ENCODE assay signal across 28 mouse cellular contexts in the genomic region with DNA sequence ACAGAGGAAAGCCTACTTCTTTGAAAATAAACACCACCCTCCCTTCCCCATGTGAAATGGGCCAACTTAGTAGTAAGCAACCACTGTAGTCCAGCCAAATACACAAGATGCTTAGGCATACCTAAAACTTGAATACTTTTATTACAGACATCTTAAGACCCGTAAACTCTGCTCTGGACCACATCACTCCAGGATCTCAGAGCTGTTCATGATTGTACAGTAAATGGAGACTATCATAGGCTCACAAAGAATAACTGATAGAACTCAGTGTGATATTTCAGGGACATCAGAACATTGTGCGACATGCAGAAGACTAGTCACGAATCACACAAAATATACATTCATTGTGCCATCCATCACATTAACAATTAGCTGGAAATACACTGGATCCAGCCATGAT. TPM values are rescaled to one million over a fixed set of nuclear protein-coding genes. Genes with fewer than 3 reads are reported as not detected.
"Had no signal": no experiment of that assay in that cellular context is flagged by ENCODE, and none has a peak within 500 bp of the region (broad histone marks: within the 10 kb centered on the region; RNA-seq: fewer than 3 reads in every experiment).

No protein-coding gene starts in this region.

- ATAC-seq: intestine, embryonic 15.5 days; midbrain, embryonic 15.5 days had no signal

- H3K4me2 ChIP-seq: intestine, embryonic 15.5 days; liver, embryonic 13.5 days; midbrain, embryonic 12.5 days; midbrain, embryonic 15.5 days had no signal

- H3K27ac ChIP-seq: intestine, embryonic 15.5 days; liver, embryonic 13.5 days; midbrain, embryonic 12.5 days; midbrain, embryonic 15.5 days; stomach, postnatal 0 days had no signal

- H3K9me3 ChIP-seq: intestine, embryonic 15.5 days; liver, embryonic 13.5 days; midbrain, embryonic 12.5 days; midbrain, embryonic 15.5 days had no signal

- H3K36me3 ChIP-seq: intestine, embryonic 15.5 days; liver, embryonic 13.5 days; midbrain, embryonic 12.5 days; midbrain, embryonic 15.5 days had no signal

- H3K4me3 ChIP-seq: intestine, embryonic 15.5 days; liver, embryonic 13.5 days; midbrain, embryonic 12.5 days; midbrain, embryonic 15.5 days; myocyte had no signal

- DNase-seq: kidney, adult 18-20 months; kidney, adult 9 months; kidney, postnatal 14 days; kidney, postnatal 4 days; left cerebral cortex, postnatal 4 days; liver, embryonic 13.5 days; lung, adult 2 months; lung, postnatal 14 days; lung, postnatal 4 days; right cerebral cortex, adult 18-20 months; right cerebral cortex, postnatal 14 days; right cerebral cortex, postnatal 4 days; thymus, adult 2 months; thymus, postnatal 14 days had no signal

- H3K9ac ChIP-seq: intestine, embryonic 15.5 days; liver, embryonic 13.5 days; midbrain, embryonic 12.5 days; midbrain, embryonic 15.5 days had no signal

RNA-seq across cellular contexts. Expression of a gene that starts 2.6 kb away (rescaled TPM):
- total RNA-seq: layer of hippocampus, adult 18-20 months; layer of hippocampus, postnatal 14 days; left cerebral cortex, adult 8-10 months; left cerebral cortex, postnatal 14 days; left cerebral cortex, postnatal 4 days; liver, adult 2 months; megakaryocyte-erythroid progenitor cell, adult 5-6 weeks; monocyte, adult 5-6 weeks; neutrophil, adult 5-6 weeks had no signal

RNA-seq across cellular contexts. Expression of a gene that starts 9.2 kb away (rescaled TPM):
- total RNA-seq: layer of hippocampus, adult 18-20 months; layer of hippocampus, postnatal 14 days; left cerebral cortex, adult 8-10 months; left cerebral cortex, postnatal 14 days; left cerebral cortex, postnatal 4 days; monocyte, adult 5-6 weeks; neutrophil, adult 5-6 weeks had no signal

RNA-seq across cellular contexts. Expression of a gene that starts 21.8 kb away (rescaled TPM):
- total RNA-seq: layer of hippocampus, adult 18-20 months; layer of hippocampus, postnatal 14 days; left cerebral cortex, adult 8-10 months; left cerebral cortex, postnatal 14 days; left cerebral cortex, postnatal 4 days; megakaryocyte progenitor cell, adult 5-6 weeks; megakaryocyte-erythroid progenitor cell, adult 5-6 weeks; monocyte, adult 5-6 weeks; neutrophil, adult 5-6 weeks had no signal
- polyA plus RNA-seq: midbrain, embryonic 12.5 days; midbrain, embryonic 15.5 days had no signal

RNA-seq across cellular contexts. Expression of a gene that starts 36.1 kb away (rescaled TPM):
- total RNA-seq: layer of hippocampus, adult 18-20 months; layer of hippocampus, postnatal 14 days; left cerebral cortex, adult 8-10 months; left cerebral cortex, postnatal 14 days; left cerebral cortex, postnatal 4 days; monocyte, adult 5-6 weeks; neutrophil, adult 5-6 weeks had no signal
- polyA plus RNA-seq: midbrain, embryonic 12.5 days; midbrain, embryonic 15.5 days had no signal

RNA-seq across cellular contexts. Expression of a gene that starts 48.9 kb away (rescaled TPM):
- total RNA-seq: layer of hippocampus, adult 18-20 months; layer of hippocampus, postnatal 14 days; left cerebral cortex, adult 8-10 months; left cerebral cortex, postnatal 14 days; left cerebral cortex, postnatal 4 days; monocyte, adult 5-6 weeks; neutrophil, adult 5-6 weeks had no signal
- polyA plus RNA-seq: midbrain, embryonic 12.5 days; midbrain, embryonic 15.5 days had no signal
